Mouse (Mus musculus) thymus, postnatal 4 days (tissue): ENCODE data around the gene Grip1.

Experiments
- DNase-seq: peaks from one replicate; pipeline ENCODE4 v3.0.0; 2021

Gene Grip1

GRCm38 (mm10) chr10:119580024-119580423 is 126.4 kb downstream of the Grip1 start:
- no peak for DNase-seq

DNA sequence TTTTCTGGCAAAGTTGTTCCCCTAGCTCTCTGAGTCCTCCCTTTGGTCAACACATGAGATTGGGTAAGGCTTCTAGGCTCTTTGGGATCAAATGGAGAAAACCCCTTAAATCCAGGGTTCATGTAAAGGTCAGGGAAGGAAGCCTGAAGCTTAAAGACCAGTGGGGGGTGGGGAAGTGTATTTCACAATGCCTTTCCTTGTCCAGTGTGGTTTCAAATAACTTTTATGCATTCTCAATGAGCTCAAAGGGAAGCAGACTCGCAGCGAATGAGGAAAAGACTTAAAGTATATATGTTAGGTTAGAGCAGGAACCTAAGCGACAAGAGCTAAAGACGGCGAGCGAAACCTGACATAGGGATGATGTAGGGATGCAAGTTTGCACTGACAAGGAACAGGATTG is 131.0 kb downstream of the Grip1 start:
- DNase-seq = no peak

DNA sequence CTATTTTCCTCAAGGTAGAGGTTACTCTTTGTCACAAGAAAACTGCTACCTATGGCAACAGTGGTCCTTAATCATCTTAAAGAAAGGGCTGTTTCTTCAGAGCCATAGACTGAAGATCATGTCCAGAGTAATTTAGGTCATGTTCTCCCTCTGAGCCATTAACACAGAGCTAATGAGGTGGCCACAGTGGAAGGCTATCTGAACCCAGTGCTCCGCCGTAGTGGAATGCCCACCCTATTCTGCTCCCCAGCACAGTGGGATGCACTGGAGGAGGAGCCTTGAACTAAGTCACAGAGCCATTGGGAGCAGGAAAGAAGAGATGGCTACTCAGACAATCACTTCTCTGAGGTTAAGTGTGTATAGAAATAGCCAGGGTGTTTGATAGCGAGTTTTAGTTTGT is 133.3 kb downstream of the Grip1 start:
- no peak for DNase-seq

DNA sequence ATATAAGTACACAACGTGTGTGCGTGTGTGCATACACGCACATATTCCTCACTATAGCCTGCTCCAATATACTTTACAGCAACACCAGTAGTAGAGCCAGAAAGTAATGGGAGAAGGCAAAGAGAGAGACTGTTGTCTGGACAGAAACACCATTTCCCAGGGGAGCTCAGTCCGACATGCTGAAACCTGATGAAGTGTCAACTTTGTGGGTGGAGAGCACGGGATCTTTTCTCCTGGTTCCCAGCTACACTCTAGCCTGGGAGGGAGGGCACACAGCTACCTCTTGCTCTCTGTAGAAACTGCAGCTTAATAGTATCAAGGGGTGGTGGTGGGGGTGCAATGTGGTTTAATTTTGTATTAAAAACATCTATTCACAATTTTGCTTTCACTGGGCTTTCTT is 143.2 kb downstream of the Grip1 start:
- DNase-seq = no peak

DNA sequence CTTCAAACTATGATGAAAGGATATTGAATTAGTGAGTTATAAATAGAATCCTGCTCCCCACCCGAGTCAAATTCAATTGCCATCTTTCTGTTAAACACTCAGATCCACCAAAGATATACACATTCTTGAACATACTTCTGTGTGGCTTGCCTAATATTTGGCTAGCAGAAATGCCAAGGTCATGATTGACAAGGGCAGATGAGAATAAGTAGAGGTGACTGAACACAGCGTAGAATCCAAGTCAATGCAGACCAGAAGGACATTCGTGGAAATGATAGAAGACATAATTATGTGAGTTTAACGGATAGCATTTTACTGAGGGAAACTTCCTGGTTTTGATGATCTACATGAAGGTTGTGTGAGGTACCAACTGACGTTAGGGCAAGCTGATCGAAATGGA is 153.9 kb downstream of the Grip1 start:
- no peak for DNase-seq

- no peak for DNase-seq
Measured at GRCm38 (mm10) chr10:119608998-119609397, 155.4 kb downstream of the Grip1 start.

GRCm38 (mm10) chr10:119610279-119610895 is 156.8 kb downstream of the Grip1 start:
- DNase-seq = peak; percentile 44

DNA sequence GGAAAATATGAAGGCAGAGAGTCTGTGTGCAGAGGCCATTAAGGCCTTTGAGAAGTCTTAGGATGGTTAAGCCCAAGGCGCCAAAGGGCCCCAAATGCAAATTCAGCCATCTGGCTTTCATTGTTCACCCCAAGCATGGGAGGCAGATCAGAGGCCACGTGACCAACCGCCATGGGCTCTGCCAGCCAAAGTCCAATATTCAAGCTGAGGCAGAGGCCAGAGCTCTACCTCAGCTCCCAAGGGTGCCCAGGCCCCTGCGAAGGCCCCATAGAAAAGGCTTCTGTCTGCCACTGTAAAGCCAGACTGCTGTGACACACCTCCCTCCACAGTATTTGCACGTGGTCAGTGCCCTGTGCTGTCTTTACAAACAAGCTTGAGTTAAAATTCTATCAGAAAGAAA is 158.4 kb downstream of the Grip1 start:
- no peak for DNase-seq

GRCm38 (mm10) chr10:119614726-119615125 is 161.1 kb downstream of the Grip1 start:
- DNase-seq = no peak

DNA sequence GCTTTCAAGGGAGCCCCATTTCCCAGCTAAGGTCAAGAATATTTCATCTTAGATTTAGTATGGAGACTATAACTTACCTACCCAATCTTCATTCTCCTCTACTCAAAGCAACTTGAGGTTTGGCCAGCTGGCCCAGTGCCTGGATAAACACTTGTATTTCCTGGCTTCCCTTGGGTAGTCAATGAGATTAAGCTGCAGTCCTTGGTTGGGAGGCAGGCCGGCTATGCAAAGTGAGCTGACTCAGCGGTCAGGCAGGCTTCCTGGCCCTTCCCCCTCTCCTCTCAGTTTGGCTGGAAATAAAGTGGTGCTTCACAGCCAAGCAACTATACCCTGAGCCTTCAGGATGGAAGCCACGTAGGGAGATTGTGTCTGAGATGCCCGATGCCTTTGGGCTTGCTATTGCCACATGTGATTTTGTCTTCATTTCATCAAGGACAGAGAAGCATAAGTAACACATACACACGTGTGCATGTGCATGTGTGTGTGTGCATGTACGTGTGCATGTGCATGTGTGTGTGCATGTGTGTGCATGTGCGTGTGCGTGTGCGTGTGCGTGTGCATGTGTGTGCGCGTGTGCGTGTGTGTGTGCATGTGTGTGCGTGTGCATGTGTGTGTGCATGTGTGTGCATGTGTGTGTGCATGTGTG is 161.7 kb downstream of the Grip1 start:
- no peak for DNase-seq

- no peak for DNase-seq
Measured at GRCm38 (mm10) chr10:119616078-119616477, 162.4 kb downstream of the Grip1 start.

DNA sequence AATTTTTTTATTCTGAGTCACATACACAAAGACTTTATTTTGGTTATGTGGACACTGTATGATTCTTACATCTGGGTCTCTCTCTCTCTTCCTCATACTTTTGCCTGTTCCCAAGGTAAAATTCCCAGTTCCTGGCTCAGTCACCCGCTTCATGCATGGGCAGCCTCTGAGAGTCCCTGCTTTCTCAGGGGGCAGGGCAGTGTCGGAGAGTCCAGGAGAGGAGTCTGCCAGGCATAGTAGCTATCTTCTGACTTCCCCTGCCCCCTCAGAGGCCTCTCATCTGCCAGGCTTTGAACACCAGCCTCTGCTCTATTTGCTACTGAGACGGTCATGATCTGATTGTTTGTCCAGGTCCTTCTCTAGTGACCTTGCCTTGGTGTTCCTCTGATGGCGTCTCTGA is 175.0 kb downstream of the Grip1 start:
- DNase-seq = no peak

GRCm38 (mm10) chr10:119630401-119630800 is 176.8 kb downstream of the Grip1 start:
- DNase-seq = no peak

- no peak for DNase-seq
Measured at GRCm38 (mm10) chr10:119631966-119632365, 178.3 kb downstream of the Grip1 start.

DNA sequence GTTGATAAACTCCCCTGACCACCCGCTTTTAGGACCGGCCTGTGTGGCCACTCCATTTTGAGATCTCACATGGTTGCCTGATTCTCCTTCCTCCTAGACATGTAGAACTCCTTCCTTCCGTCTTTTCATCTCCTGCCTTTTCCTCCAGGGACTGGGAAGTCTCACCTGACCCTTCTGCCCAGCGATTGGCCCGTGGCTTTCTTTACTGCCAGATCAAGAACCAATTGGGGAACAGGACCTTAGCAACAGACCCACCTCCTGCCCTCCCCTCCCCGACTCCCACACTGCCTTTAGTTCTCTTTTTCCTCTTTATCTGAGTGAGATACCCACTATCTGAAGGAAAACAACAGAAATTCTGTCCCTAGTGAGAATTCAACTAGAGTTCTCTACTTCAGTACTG is 180.9 kb downstream of the Grip1 start:
- DNase-seq = no peak

GRCm38 (mm10) chr10:119640534-119640933 is 186.9 kb downstream of the Grip1 start:
- no peak for DNase-seq

GRCm38 (mm10) chr10:119641011-119641410 is 187.4 kb downstream of the Grip1 start:
- DNase-seq = no peak

GRCm38 (mm10) chr10:119644289-119644688 is 190.7 kb downstream of the Grip1 start:
- no peak for DNase-seq

GRCm38 (mm10) chr10:119646500-119647439 is 193.1 kb downstream of the Grip1 start:
- DNase-seq = peak; percentile 63

- DNase-seq = no peak
Measured at GRCm38 (mm10) chr10:119660677-119661353, 207.2 kb downstream of the Grip1 start.

DNA sequence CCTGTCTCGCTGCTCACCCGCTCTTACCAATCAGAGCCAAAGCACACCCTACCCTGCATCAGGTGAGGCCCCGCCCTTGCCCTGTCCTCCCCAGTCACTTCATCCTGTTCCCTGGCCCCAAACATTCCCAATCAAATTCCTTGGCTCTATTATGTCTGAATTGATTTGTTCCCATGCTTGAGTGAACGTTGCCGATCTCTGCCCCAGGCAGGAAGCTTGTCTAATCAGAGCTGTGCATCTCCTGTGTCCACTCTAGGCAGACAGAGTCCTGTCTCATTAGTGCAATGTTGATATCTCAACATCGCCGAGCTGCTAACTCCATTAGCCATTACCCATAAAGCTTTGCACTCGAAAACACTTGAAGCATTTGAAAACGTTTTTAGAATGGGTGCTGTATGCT is 210.0 kb downstream of the Grip1 start:
- DNase-seq = no peak

GRCm38 (mm10) chr10:119666386-119666785 is 212.8 kb downstream of the Grip1 start:
- no peak for DNase-seq

DNA sequence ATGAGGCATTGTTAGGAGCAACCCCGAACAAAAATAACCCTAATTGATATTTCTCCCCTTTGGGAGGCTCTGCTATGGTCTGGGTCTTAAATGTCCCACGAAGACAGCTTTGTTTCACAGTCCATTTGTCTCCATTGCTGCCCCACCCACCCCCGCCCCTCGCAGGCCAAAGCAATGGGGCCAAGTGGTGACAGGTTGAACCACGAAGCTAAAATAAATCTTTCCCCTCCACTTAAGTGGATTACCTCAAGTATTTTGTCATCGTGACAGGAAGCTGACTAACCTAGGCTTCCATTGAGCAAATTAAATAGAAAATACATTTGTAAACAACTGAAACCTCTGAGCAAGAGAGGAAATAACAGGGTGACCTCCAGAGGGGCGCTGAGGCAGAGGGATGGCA is 216.8 kb downstream of the Grip1 start:
- DNase-seq = no peak
